Mouse (Mus musculus): ENCODE measurements around the gene Mfrp. TPM values are rescaled to one million over a fixed set of nuclear protein-coding genes. Genes with fewer than 3 reads are reported as not detected.
A peak's percentile ranks its signal among the peaks of the same experiment; 100 is the strongest.

Gene Mfrp
- total RNA-seq, 2 experiments from 2014 or later = not detected

GRCm38 (mm10) chr9:44078136-44078797, 23.3 kb upstream of the Mfrp start:
- DNase-seq = no peak
- intact Hi-C loops (cut with DNase I) = no loop called here

DNA sequence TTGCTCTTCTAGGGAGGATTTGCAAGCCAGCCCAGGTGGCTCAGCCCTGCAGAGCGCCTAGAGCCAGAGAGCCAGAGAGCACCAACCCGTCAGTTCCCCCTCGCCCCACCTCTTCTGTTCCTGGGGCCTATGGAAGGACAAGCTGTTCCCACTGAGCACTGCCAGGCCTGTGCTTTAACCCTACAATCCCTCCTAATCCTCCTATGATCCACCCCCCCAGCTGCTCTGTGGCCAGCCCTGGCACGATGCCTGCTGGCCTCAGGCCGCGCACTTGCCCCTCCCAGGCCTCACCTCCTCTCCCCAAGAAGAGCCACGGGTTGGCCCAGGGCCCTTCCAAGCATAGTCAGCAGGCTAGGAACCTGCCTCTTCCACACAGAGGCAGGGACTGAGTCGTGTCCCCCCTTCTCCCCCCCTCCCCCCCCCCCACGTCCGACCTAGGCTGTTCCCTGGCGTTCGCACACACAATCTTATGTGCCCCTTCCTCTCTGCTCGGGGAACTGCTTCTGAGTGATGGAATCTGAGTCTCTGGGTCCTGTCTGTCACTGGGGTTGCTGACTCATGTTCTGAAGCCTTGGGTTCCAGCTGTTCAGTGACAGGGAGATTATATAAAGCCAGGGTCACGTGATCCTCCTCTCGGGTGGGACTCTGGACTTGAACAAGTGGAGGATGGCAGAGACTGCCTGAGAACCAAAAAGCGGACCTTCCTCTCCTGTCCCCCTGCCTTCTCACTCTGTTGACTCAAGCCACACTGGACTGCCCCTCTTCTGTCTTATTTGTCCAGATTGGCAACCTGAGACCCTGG, 22.4 kb upstream of the Mfrp start:
- intact Hi-C loops (cut with DNase I) = no loop called here
- DNase-seq = peak; percentile 81 to 88

- peak in 1 of 2 experiments; percentile 7 for DNase-seq
- intact Hi-C loops (cut with DNase I) = no loop called here
Measured at GRCm38 (mm10) chr9:44079997-44080780, 21.3 kb upstream of the Mfrp start.

GRCm38 (mm10) chr9:44080953-44081352, 20.6 kb upstream of the Mfrp start:
- DNase-seq = peak; percentile 16 to 18
- intact Hi-C loops (cut with DNase I) = no loop called here

- intact Hi-C loops (cut with DNase I) = no loop called here
- no peak for DNase-seq
Measured at GRCm38 (mm10) chr9:44081581-44081980, 19.9 kb upstream of the Mfrp start.

GRCm38 (mm10) chr9:44082266-44082665, 19.3 kb upstream of the Mfrp start:
- intact Hi-C loops (cut with DNase I) = no loop called here
- DNase-seq = peak in 1 of 2 experiments; percentile 3

DNA sequence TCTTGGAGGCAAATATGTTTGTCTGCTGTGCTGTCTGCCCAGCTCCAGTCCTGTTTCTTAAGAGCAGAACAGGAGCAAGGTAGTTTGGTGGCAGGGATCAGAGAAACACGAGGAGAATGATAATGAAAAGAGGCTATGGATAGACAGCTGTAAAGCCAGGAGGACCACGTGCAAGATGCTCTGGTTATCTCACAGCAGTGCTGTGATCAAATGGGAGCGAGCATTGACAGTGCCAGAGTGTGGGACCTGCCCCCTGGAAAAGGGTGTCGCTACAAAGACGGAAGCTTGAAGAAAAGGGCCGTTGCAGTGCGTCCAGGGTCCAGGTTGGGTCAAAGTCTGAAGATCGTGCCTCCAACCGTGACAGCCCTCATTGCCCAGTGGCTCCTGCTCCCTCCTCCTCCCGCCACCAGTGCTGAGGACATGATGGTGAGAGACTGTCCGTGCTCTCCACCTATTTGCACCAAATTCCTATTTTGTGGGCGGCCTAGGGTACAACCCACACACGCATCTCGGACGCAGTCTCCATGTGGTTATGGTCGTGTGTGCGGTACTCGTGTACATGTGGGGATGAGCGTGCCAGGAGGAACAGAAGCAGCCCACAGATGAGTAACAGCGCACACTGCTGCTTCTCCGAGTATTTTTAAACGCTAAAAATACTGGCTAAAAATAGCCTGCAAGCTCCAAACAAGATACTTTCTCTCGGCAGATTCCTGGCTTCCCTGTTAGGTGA, 18.0 kb upstream of the Mfrp start:
- intact Hi-C loops (cut with DNase I) = no loop called here
- DNase-seq = peak in 1 of 2 experiments; percentile 19

GRCm38 (mm10) chr9:44084236-44084635, 17.3 kb upstream of the Mfrp start:
- DNase-seq = no peak
- intact Hi-C loops (cut with DNase I) = no loop called here

DNA sequence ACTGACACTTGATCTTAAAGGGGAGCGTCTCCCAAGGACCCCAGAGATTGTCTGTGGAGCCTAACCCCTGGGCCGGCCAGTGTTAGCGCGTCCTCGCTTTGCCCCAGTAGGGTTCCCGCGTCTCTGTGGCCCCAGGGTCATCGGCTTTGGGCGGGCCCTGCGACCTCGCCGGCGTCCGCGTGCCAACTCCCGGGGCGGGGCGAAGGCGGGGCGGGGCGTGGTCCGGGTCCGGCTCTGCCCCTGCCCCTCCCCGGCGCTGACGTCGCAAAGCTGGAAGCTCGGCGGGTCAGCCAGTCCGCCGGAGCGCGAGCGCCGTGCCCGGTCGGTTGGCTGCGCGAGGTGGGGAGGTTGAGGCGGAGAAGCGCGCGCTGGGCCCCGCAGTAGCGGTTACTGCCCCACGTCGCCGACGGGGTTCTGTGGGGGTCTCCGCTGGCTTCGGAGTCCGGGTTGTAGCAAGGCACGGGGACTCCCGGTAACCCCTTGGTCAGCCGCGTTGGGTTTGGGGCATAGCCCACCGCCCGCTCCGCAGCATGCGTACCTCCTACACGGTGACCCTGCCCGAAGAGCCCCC, 16.8 kb upstream of the Mfrp start:
- peak; percentile 94 to 97 for DNase-seq
- intact Hi-C loops (cut with DNase I) = no loop called here

GRCm38 (mm10) chr9:44085276-44085675, 16.3 kb upstream of the Mfrp start:
- intact Hi-C loops (cut with DNase I) = no loop called here

DNA sequence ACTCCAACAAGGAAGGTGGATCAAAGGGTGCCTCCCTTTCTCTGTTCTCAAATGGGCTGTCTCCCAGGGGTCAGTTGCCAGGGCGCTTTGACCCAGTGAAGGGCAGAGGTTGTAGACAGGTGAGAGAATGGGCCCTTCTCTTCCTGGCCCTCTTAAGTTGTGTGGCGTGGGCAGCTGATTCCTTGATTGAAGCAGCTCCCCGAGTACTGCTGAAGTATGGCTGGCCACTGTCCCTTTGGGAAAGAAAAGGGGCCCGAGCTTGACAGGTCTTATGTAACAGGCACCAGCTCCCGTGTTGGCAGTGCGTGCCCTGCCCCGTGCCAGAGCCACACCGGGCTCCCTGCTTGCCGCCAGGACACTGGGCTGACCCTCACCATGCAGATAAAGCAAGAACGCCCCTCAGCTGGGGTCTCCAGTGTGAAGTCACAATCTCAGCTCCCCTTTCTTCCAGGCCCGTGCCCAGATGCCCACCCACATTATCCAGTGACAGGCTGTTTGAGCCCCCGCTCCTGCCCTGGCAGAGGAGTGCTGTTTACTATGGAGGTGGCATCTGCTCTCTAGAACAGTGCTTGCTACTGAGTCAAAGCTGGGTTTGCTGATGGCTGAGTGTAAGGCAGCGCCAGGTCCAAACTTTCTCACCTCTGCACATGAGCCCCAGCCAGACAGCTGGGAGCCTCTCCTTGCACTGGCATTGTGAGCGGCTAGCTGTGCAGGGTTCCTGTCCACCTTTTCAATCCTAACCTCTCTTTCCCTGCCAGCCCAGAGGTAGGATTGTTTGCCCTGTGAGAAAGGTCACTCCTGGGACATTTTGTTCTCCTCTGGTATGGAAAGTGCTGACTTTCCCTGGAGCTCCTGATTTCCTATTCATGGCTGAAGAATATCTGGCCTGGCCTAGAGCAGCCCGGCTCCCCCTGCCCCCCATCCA, 15.5 kb upstream of the Mfrp start:
- intact Hi-C loops (cut with DNase I) = no loop called here
- peak; percentile 69 to 74 for DNase-seq

More at GRCm38 (mm10) chr9:44085276-44085675, 16.3 kb upstream of the Mfrp start:
- DNase-seq = peak; percentile 11 to 23

DNA sequence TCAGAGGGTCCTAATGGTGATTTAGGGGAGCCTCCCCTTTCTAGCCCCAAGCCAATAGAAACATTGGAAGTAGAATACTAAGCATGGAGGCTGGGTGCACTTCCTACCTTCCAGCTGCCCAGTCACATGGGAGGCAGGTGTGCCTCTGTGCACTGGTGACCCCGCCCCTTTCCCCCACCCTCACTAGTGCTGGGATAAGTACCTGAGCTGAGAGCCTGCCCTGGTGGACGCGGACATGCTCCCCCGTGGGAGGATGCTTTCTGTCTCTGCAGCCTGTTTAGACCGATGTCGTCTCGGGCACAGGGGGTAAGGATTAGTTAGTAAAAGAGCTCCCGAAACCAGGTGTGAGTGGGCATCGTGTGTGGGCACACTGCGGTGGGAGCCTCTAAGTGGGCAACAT, 14.6 kb upstream of the Mfrp start:
- DNase-seq = no peak
- intact Hi-C loops (cut with DNase I) = no loop called here

DNA sequence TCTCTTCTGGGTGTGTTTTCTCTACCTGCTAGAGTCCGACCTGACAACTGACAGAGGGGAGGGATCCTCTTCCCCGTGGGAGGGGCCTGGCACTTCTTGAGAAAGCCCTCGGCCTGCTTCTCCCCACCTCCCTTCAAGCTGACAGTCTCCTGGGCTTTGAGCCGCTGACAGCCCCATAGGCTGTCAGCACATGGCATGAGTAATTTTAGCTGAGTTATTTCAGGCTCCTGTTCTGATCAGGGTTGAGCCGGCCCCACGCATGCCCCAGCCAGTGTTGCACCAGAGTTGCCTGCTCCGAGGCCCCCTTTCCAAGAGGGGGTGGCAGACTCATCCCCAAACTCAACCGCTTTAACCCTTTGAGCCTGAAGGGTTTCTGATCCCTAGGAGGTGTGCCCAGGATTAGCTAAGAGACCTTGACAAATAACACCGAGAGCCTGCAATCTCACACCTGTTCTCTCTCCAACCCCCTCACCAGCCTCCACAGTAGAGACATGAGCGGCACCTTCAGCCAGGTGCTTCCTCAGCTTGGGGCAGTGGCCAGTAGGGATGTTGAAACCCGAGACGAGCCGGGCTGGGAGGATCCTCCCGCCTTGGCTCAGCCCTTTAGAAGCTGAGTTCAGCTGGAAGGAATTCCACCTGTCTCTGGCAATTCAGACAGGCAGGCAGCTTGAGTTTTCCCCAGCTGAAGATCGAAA, 13.6 kb upstream of the Mfrp start:
- DNase-seq = no peak
- intact Hi-C loops (cut with DNase I) = no loop called here

DNA sequence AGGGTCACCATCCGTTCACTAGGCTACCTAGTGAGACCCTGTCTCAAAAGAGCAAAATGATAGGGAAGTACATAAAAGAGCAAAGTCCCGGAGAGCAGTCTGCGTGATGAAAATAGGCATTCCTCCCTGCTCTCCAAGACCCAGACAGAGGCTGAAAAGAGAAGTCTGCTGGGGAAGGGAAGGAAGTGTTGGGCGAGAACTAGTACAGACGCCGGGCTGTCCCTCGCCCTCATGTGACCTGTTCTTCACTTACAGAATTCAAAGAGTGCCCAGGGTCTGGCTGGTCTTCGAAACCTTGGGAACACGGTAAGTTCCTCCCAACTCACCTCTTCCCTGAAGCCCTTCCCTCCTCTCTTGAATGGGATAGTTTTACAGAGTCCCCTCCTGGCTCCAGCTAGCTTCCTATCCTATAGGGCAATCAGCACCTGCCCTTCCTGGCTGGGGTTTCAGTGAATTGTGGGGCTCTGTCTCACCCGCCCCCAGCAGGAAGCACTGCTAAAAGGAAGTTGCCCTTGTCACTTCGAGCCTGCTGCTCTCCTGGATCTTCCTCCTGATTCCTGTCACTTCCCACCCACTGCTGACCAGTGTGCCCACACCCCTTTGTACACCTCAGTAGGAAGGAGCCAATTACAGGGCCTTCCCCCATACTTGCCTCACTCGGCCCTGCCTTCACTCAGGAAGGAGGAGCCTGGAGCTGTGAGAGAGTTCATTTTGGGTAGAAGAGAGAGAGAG, 12.5 kb upstream of the Mfrp start:
- intact Hi-C loops (cut with DNase I) = no loop called here
- DNase-seq = no peak

- intact Hi-C loops (cut with DNase I) = no loop called here
Measured at GRCm38 (mm10) chr9:44093612-44094503, 7.7 kb upstream of the Mfrp start.

GRCm38 (mm10) chr9:44094737-44095136, 6.8 kb upstream of the Mfrp start:
- intact Hi-C loops (cut with DNase I) = no loop called here
- no peak for DNase-seq

More at GRCm38 (mm10) chr9:44093612-44094503, 7.7 kb upstream of the Mfrp start:
- peak in 1 of 2 experiments; percentile 73 for DNase-seq

DNA sequence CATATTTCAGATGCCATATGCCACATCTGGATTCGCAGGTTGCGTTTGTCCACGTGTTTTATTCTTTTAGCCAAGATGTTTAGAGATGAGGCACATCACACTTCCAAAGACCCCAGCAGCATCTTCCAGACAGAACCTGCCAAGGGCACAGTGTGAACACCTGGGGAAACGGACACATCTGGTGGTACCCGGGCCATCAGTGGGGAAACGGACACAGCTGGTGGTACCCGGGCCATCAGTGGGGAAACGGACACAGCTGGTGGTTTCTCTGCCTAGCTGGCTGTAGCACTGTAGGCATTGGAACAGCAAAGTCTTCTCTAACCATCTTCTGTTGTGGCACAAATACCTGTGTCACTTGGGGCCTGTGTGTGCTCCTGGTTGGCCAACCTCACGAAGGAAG, 5.7 kb upstream of the Mfrp start:
- DNase-seq = no peak
- intact Hi-C loops (cut with DNase I) = no loop called here
